Mouse (Mus musculus): ENCODE measurements around the gene Saysd1.

DNA sequence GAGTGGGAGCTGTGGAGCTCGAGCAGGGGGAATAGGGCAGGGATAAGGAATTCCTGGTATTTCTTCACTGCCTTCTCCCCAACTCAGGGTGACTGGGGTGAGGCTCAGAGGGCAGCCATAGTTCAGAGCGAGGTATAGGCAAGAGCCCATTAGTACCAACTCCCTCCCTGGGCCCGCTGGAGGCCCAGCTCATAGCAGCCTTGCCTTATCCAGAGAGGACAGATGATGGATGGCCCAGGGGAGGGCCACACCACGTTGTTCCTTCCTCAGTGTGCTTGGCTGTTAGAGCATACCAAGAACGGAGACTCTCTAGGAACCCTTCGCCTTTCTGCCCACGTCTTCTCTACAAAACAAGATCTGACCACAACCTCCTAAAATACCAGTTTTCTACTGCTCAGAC lies 15.9 kb upstream of the Saysd1 start:
- TF ChIP-seq CHD2 (IDR thresholded peaks at IDR 0.05; ENCODE audit: low read depth, low read length): no peak
- TF ChIP-seq ZC3H11A (IDR thresholded peaks at IDR 0.05; ENCODE audit: borderline replicate concordance, low read depth, low read length): no peak
- no peak for TF ChIP-seq MAFK (IDR thresholded peaks at IDR 0.05; ENCODE audit: insufficient read depth, low read depth, low read length)

All from ES-E14 (cell line).